Mouse (Mus musculus): ENCODE measurements at regions not wholly inside any gene's neighbourhood (a gene's known extent, or its start where the extent isn't known, plus 50 kb on each side); places are given as distances from the start of the nearest gene placed in this dataset.

DNA sequence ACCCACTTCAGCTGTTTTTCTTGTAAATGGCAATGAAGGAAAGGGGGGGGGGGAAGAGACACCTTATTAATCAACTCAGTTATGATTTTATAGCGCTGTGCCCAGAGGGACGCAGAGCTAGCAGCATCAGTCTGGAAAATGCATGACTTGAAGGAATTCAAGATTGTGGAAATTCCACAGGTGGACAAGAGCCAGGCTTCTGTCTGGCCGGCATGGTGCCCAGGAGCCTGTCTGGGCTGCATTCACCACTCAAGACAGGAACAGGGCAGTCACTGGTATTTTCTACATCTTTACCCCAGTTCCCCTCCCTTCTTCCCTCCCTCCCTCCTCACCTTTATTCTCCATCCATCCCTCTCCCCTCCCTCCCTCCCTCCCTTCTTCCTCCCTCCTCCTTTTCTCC, 339.1 kb upstream of the Auts2 start:
- TF ChIP-seq POLR2A (IDR thresholded peaks at IDR 0.05; ENCODE audit: low read depth, low read length) (no peak), CTCF (IDR thresholded peaks at IDR 0.05; ENCODE audit: extremely low read depth, insufficient read depth, insufficient read length, insufficient replicate concordance) (no peak)
